25 mouse cellular contexts compared by ENCODE assay signal in the genomic region with DNA sequence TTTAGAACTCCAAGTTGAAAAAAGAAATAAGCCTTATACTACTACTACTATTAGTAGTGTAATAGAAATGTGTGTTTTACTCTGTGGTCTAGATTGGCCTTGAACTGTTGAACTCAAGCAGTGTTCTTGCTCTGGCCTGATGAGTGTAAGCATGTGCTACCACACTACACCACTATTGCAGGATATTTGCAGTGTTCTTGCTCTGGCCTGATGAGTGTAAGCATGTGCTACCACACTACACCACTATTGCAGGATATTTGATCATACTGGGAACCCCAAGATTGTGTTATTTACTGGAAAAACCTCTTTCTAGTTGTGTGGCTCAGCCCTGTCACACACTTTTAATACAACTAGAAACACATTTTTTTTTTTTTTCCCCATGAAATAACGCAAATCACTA. TPM values are rescaled to one million over a fixed set of nuclear protein-coding genes. Genes with fewer than 3 reads are reported as not detected.
DNase-seq lines count a peak whose midpoint lies in the region; ATAC-seq lines count a peak whose summit lies in the region.
"Had no signal": no experiment of that assay in that cellular context is flagged by ENCODE, and none has a peak within 500 bp of the region (broad histone marks: within the 10 kb centered on the region; RNA-seq: fewer than 3 reads in every experiment).

No protein-coding gene starts in this region.

- peak; percentile 57 for DNase-seq in T-cell, adult 2 months (ENCODE audit: low spot score)
- peak; percentile 50 for DNase-seq in naive thymus-derived CD4-positive, alpha-beta T cell, adult 2 months (ENCODE audit: low read depth)
- no peak for DNase-seq in right cerebral cortex, postnatal 14 days
- no peak for DNase-seq in heart, postnatal 25 days (ENCODE audit: low spot score)
- DNase-seq in thymus, postnatal 4 days, result no peak
- DNase-seq: adrenal gland, postnatal 10 days; cerebellum, adult 11 months; cerebellum, adult 9-10 months; cerebellum, postnatal 25 days; gastrocnemius, postnatal 14 days; heart, adult 2 months; heart, postnatal 36 days had no signal

- no peaks in the 10 kb centered on the region for H3K9me3 ChIP-seq in neural tube, embryonic 14.5 days (ENCODE audit: control insufficient read depth, low read length)
- no peaks in the 10 kb centered on the region for H3K9me3 ChIP-seq in neural tube, embryonic 15.5 days (replicated peaks)
- H3K9me3 ChIP-seq: embryonic facial prominence, embryonic 13.5 days; forebrain, embryonic 12.5 days; heart, embryonic 15.5 days; hindbrain, embryonic 15.5 days had no signal

- H3K36me3 ChIP-seq in neural tube, embryonic 14.5 days (ENCODE audit: control insufficient read depth, insufficient read depth, low read length), result no peaks in the 10 kb centered on the region
- no peaks in the 10 kb centered on the region for H3K36me3 ChIP-seq in neural tube, embryonic 15.5 days
- H3K36me3 ChIP-seq: embryonic facial prominence, embryonic 13.5 days; forebrain, embryonic 12.5 days; heart, embryonic 15.5 days; hindbrain, embryonic 15.5 days had no signal

- no peaks in the 10 kb centered on the region for H3K27me3 ChIP-seq in neural tube, embryonic 14.5 days (ENCODE audit: control insufficient read depth, insufficient read depth, low read length)
- H3K27me3 ChIP-seq in neural tube, embryonic 15.5 days (replicated peaks), result no peaks in the 10 kb centered on the region
- H3K27me3 ChIP-seq: embryonic facial prominence, embryonic 13.5 days; forebrain, embryonic 12.5 days; heart, embryonic 15.5 days; hindbrain, embryonic 15.5 days had no signal

- ATAC-seq in neural tube, embryonic 14.5 days (ENCODE audit: low read depth), result peak; percentile 28; the same call in 1 of the 2 replicates
- no peak for ATAC-seq in neural tube, embryonic 15.5 days (ENCODE audit: low FRiP score)
- peak; percentile 60 for ATAC-seq in inflammation-experienced regulatory T-cells, adult 6 months

- intact Hi-C loops in heart, postnatal 25 days (cut with DNase I), result no loop called here

- H3K4me2 ChIP-seq in neural tube, embryonic 14.5 days (ENCODE audit: low read depth, low read length), result no peak overlapping the region
- no peak overlapping the region for H3K4me2 ChIP-seq in neural tube, embryonic 15.5 days
- H3K4me2 ChIP-seq: embryonic facial prominence, embryonic 13.5 days; forebrain, embryonic 12.5 days; heart, embryonic 11.5 days; heart, embryonic 15.5 days; hindbrain, embryonic 15.5 days had no signal

- WGBS in neural tube, embryonic 14.5 days, result 97% methylated on average over 1 of the region's 1 CpGs
- 98% methylated on average over 1 of the region's 1 CpGs for WGBS in neural tube, embryonic 15.5 days

- no peak overlapping the region for H3K4me3 ChIP-seq in neural tube, embryonic 14.5 days (ENCODE audit: low read depth, low read length)
- no peak overlapping the region for H3K4me3 ChIP-seq in neural tube, embryonic 15.5 days (replicated peaks)
- H3K4me3 ChIP-seq: embryonic facial prominence, embryonic 13.5 days; forebrain, embryonic 12.5 days; heart, adult 2 months; heart, embryonic 15.5 days; hindbrain, embryonic 15.5 days had no signal

- no peak overlapping the region for H3K9ac ChIP-seq in neural tube, embryonic 14.5 days (replicated peaks; ENCODE audit: low read depth, low read length)
- no peak overlapping the region for H3K9ac ChIP-seq in neural tube, embryonic 15.5 days (replicated peaks)
- H3K9ac ChIP-seq: embryonic facial prominence, embryonic 13.5 days; forebrain, embryonic 12.5 days; heart, embryonic 15.5 days; hindbrain, embryonic 15.5 days had no signal

- H3K27ac ChIP-seq in neural tube, embryonic 14.5 days (ENCODE audit: low read depth, low read length), result no peak overlapping the region
- no peak overlapping the region for H3K27ac ChIP-seq in neural tube, embryonic 15.5 days (replicated peaks)
- H3K27ac ChIP-seq: embryonic facial prominence, embryonic 13.5 days; forebrain, embryonic 12.5 days; heart, adult 2 months; heart, embryonic 15.5 days; hindbrain, embryonic 15.5 days had no signal

- no peaks in the 10 kb centered on the region for H3K4me1 ChIP-seq in neural tube, embryonic 14.5 days (ENCODE audit: control insufficient read depth, insufficient read depth, low read length)
- no peaks in the 10 kb centered on the region for H3K4me1 ChIP-seq in neural tube, embryonic 15.5 days
- H3K4me1 ChIP-seq: embryonic facial prominence, embryonic 13.5 days; heart, embryonic 15.5 days; hindbrain, embryonic 15.5 days had no signal

RNA-seq across cellular contexts. Expression of a gene that starts 14.7 kb away (rescaled TPM):
- polyA plus RNA-seq in neural tube, embryonic 14.5 days (2014; fragmentation: Nextera tagmentation; extraction: Ambion mirVana), result 3.0 and 3.3 TPM in 2 replicates
- polyA plus RNA-seq in neural tube, embryonic 15.5 days (2015; fragmentation: Nextera tagmentation; extraction: Ambion mirVana), result 4.1 and 4.2 TPM in 2 replicates
- 10 to 100 TPM in 2 of 3 experiments, 1 to 10 TPM in 1; 7.2 to 22.2 (median 12.3) TPM for polyA plus RNA-seq in inflammation-experienced regulatory T-cells, adult 6 months (2017; shearing (Covaris generic))
- total RNA-seq in heart, postnatal 25 days (2021), result 10 to 100 TPM; 16.3 to 18.3 TPM

RNA-seq across cellular contexts. Expression of a gene that starts 26.9 kb away (rescaled TPM):
- polyA plus RNA-seq in neural tube, embryonic 14.5 days (2014; fragmentation: Nextera tagmentation; extraction: Ambion mirVana), result 0.88 and 1.5 TPM in 2 replicates
- 0.90 and 1.2 TPM in 2 replicates for polyA plus RNA-seq in neural tube, embryonic 15.5 days (2015; fragmentation: Nextera tagmentation; extraction: Ambion mirVana)
- not detected for polyA plus RNA-seq in inflammation-experienced regulatory T-cells, adult 6 months (2017; shearing (Covaris generic))
- total RNA-seq in heart, postnatal 25 days (2021), result not detected
- total RNA-seq: adrenal gland, postnatal 10 days; ES-E14; gastrocnemius, adult 18-20 months; gastrocnemius, postnatal 14 days; heart, adult 2 months; heart, postnatal 36 days had no signal
- polyA plus RNA-seq: C2C12; embryonic facial prominence, embryonic 13.5 days; gonadal fat pad, adult 2 months; heart, adult 2 months; heart, embryonic 11.5 days; heart, embryonic 15.5 days; intestine, embryonic 14.5 days had no signal

RNA-seq across cellular contexts. Expression of a gene that starts 52.6 kb away (rescaled TPM):
- 23.3 and 23.8 TPM in 2 replicates for polyA plus RNA-seq in neural tube, embryonic 14.5 days (2014; fragmentation: Nextera tagmentation; extraction: Ambion mirVana)
- 24.5 and 24.6 TPM in 2 replicates for polyA plus RNA-seq in neural tube, embryonic 15.5 days (2015; fragmentation: Nextera tagmentation; extraction: Ambion mirVana)
- 10 to 100 TPM; 12.9 to 18.2 (median 13.3) TPM for polyA plus RNA-seq in inflammation-experienced regulatory T-cells, adult 6 months (2017; shearing (Covaris generic))
- total RNA-seq in heart, postnatal 25 days (2021), result 10 to 100 TPM; 15.3 to 15.8 TPM

Comparison
In these comparisons a context has a peak if more than half of its experiments do, and no peak if none do; other contexts are left out.
1. DNase-seq: peak in T-cell, adult 2 months (single experiment) and naive thymus-derived CD4-positive, alpha-beta T cell, adult 2 months (single experiment); none in right cerebral cortex, postnatal 14 days (single experiment), heart, postnatal 25 days (single experiment) and thymus, postnatal 4 days (single experiment).